Mouse (Mus musculus): ENCODE data around the gene Btbd11.

- TF ChIP-seq CTCF (IDR thresholded peaks at IDR 0.05; ENCODE audit: control insufficient read depth, insufficient read depth, low read length) (no peak), POLR2A (IDR thresholded peaks at IDR 0.05; ENCODE audit: borderline replicate concordance, control insufficient read depth, low read depth, low read length) (no peak)
Measured at GRCm38 (mm10) chr10:85637580-85637979, 251.0 kb downstream of the Btbd11 start.

Data from bone marrow, adult 2 months (tissue).